Mouse (Mus musculus) heart, postnatal 14 days (tissue): ENCODE measurements around the gene Mcpt1. TPM values are rescaled to one million over a fixed set of nuclear protein-coding genes. Genes with fewer than 3 reads are reported as not detected.
"Not testable (repeated sequence)": the region's sequence is repeated elsewhere in the genome, so short reads cannot be mapped to it uniquely, and the experiment has no call there.

Experiments used
- DNase-seq, 2 experiments: peaks; one replicate each; pipeline ENCODE4 v3.0.0; 2021 to 2022
- intact Hi-C: fragments of 180-260 bp; cut with DNase I; formaldehyde crosslinking; loops from one replicate; pipeline ENCODE4 v1.15.1; 2025
- long read RNA-seq, 2 experiments: library from polyadenylated mRNA; stranded (forward); transcript quantifications; one replicate each; pipeline ENCODE4 v2.0.0; 2021
- total RNA-seq, 2 experiments: library from RNA; stranded (reverse); gene quantifications; 2 replicates each; pipeline ENCODE4 v1.2.3; 2021

Mcpt1 gene
- total RNA-seq = not detected
- long read RNA-seq, experiment 1 = 0 reads
- long read RNA-seq, experiment 2 = 0 reads

DNA sequence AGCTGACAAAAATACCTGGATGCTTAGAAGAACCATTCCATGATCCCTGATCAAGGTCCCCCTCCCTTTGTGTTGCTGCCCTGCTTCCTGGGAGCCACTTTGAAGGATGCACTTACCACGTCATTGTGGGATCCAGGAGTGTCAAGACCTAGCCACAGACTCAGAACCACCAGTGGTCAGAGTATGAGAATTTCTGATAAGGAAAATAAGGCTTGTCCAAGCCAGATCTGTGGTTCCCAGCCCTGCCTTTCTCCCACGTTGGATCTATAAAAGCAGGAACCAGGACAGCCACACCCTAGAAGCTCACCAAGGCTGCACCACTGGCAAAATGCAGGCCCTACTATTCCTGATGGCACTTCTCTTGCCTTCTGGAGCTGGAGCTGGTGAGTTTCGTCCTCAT, at the start of gene Mcpt1:
Gene Mcpt1 (plus strand): TSS at position 301 of the 400 bp plus-strand sequence.
- intact Hi-C loops, DNase-seq: not testable (repeated sequence)

GRCm38 (mm10) chr14:55987464-55987863, 30.3 kb upstream of the Mcpt1 start:
- intact Hi-C loops, DNase-seq: not testable (repeated sequence)

DNA sequence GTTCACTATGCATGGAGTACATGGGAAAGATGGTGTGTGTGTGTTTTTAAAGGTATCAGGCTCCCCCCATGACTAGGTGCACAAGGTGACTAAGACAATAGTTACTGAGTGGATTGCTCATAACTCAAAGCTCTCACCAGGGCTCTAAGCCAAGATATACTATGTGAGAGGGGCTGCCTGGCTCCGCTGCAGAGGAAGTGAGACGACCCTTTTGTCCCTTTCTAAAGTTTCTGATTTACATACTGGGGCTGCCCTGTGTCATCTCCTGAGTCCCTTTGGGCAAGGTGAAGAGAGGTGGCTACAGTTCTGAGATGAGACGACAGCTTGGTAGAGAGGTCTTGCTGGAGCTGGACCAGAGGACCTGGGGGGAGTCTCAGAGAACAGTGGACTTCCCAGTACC, 4.6 kb upstream of the Mcpt1 start:
- DNase-seq = no peak
- intact Hi-C loops = no loop called here

DNA sequence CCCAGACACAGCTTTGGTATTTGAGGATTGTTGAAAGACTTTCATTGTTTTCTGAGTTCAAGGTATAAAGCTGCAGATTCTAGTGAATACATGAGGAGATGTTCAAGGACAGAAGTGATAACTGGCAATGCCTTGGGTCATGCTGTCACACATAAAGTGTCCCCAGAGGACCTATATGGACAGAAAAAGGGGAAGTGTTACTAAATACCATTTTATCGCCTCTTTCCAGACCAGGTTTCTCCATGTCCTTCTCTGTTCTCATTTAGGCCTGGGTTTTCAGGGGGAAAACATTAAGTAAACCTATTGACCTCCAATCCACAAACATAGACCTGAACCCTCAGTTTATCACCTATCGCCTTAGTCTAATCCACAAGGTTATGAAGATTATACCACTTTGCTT, 3.8 kb upstream of the Mcpt1 start:
- intact Hi-C loops = no loop called here
- no peak for DNase-seq

DNA sequence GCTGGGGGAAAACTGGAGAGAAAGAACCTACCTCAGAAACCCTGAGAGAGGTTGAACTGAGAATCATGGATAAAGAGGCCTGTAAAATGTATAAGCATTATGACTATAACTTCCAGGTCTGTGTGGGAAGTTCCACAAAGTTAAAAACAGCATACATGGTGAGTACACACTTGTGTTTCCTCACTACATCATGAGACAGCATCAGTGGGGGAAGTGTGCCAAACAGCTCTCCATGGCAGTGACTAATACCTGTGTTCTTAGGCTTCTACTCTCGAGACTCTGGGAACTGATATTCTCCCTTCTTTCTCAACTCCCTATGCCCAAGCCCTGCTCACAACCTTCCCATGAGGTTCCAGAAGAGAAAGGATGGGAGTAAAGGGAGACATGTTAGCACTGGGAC, 1.7 kb downstream of the Mcpt1 start:
- intact Hi-C loops = no loop called here
- no peak for DNase-seq

DNA sequence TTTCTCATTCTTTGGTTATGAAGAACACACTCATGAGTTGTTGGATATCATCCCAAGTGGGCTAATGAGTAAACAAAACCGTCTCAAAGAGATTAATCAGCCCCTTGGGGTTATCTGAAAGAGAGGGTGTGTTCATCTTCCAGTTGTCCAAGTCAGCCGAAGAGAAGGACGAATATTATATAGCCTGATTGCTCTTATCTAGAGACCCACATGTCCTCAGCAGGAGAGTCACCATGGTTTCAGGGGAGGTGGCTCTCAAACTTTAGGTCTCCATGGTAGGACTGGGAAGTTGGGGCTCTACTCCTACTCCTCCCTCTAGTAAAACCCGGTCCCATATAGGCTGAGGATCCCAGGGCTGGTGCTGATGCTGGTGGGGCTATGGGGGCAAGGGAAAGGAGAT, 3.5 kb downstream of the Mcpt1 start:
- DNase-seq, intact Hi-C loops: not testable (repeated sequence)

DNA sequence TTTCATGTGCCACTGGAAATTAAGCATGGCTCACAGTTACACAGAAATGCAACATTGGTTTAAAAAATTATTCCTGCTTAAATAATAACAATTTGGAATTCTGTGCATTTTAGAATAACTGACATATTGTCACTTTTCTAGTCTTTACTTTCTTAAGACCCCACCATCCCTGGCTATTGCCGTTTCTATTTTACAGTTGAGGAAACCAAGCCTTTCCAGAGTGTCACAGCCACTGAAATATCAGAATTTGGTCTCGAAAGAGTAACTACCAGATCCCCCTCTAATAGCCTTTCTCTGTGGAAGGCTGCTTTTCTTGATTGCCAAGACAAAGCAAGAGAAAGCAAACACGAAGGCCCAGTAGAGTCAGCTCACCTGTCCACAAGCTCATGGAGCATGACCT, 12.6 kb downstream of the Mcpt1 start, which contains the start of gene Mcpt9:
Gene Mcpt9 (minus strand): TSS at position 101 of the 400 bp plus-strand sequence.
- intact Hi-C loops, DNase-seq: not testable (repeated sequence)

DNA sequence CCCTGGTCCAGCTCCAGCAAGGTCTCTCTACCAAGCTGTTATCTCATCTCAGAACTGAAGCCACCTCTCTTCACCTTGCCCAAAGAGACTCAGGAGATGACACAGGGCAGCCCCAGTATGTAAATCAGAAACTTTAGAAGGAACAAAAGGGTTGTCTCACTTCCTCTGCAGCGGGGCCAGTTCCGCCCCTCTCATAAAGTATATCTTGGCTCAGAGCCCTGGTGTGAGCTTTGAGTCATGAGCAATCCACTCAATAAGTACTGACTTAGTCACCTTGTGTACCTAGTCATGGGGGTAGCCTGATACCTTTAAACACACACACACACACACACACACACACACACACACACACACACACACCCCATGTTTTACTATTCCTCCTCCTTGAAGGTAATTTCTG, 16.7 kb downstream of the Mcpt1 start:
- no peak for DNase-seq
- intact Hi-C loops = no loop called here

DNA sequence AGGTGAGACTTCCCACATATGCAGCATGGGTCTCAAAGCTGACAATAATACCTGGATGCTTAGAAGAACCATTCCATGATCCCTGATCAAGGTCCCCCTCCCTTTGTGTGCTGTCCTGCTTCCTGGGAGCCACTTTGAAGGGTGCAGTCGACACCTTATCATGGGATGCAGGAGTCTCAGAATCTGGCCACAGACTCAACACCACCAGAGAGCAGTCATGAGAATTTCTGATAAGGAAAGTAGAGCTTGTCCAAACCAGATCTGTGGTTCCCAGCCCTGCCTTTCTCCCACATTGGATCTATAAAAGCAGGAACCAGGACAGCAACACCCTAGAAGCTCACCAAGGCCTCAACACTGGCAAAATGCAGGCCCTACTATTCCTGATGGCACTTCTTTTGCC, 24.0 kb downstream of the Mcpt1 start, which contains the start of gene Mcpt2:
Gene Mcpt2 (plus strand): TSS at position 250 of the 400 bp plus-strand sequence.
- DNase-seq, intact Hi-C loops: not testable (repeated sequence)

- DNase-seq = no peak
- intact Hi-C loops = no loop called here
Observed at GRCm38 (mm10) chr14:56055408-56055807, 37.6 kb downstream of the Mcpt1 start.

DNA sequence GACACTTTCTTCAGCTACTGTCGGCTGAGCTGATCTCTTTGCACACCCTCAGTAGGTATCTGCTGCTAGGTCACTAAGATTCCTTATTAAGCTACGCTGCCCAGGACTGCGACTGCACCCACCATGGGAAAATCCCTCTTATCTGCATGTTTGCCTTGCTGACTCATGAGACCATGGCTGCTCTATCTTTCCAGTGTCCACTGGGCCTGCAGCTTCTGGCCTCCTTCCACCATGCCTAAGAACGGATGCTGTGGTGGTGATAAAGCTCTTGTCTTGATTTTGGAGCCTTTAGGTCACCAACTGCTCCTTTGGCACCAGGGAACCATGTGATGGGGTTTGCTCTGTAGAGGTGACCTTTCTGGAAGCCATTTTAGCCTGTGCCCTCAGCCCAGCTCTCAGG, 40.0 kb downstream of the Mcpt1 start:
- no peak for DNase-seq
- intact Hi-C loops = no loop called here

- intact Hi-C loops, DNase-seq: not testable (repeated sequence)
Observed at GRCm38 (mm10) chr14:56062213-56062612, 44.4 kb downstream of the Mcpt1 start, which contains the start of gene Mcpt4. TSS of gene Mcpt4 (minus strand) at chr14:56062313.

Other genes starting within 250 kb of the Mcpt1 start
- 10 to 100 TPM; 19.8 to 21.1 TPM for gene Adcy4, start 233.9 kb upstream of the Mcpt1 start, total RNA-seq
- 1 to 10 TPM; 4.4 to 6.1 TPM for gene Ripk3, start 229.1 kb upstream of the Mcpt1 start, total RNA-seq
- 1 to 10 TPM; 7.0 to 9.2 TPM for gene Nfatc4, start 194.8 kb upstream of the Mcpt1 start, total RNA-seq
- 10 to 100 TPM; 13.6 to 15.8 TPM for gene Nynrin, start 164.0 kb upstream of the Mcpt1 start, total RNA-seq
- gene Cbln3, start 133.6 kb upstream of the Mcpt1 start, total RNA-seq = under 1 TPM; 0.10 TPM
- 10 to 100 TPM; 13.4 to 14.3 TPM for gene Khnyn, start 133.0 kb upstream of the Mcpt1 start, total RNA-seq
- 10 to 100 TPM; 71.5 to 78.4 TPM for gene Sdr39u1, start 117.7 kb upstream of the Mcpt1 start, total RNA-seq
- gene Cma1, start 73.3 kb upstream of the Mcpt1 start, total RNA-seq = 1 to 10 TPM; 4.4 to 5.1 TPM
- gene Cma2, start 67.0 kb upstream of the Mcpt1 start, total RNA-seq = not detected
- gene Mcpt9, start 12.5 kb downstream of the Mcpt1 start, total RNA-seq = not detected
- gene Mcpt2, start 24.1 kb downstream of the Mcpt1 start, total RNA-seq = not detected
- 1 to 10 TPM; 2.8 to 3.2 TPM for gene Mcpt4, start 44.3 kb downstream of the Mcpt1 start, total RNA-seq
- gene Mcpt8, start 67.3 kb downstream of the Mcpt1 start, total RNA-seq = not detected
- gene Ctsg, start 84.6 kb downstream of the Mcpt1 start, total RNA-seq = not detected
- gene Gzme, start 102.7 kb downstream of the Mcpt1 start, total RNA-seq = not detected
- not detected for gene Gzmd, start 114.6 kb downstream of the Mcpt1 start, total RNA-seq
- not detected for gene Gzmg, start 141.6 kb downstream of the Mcpt1 start, total RNA-seq
- gene Gzmn, start 156.6 kb downstream of the Mcpt1 start, total RNA-seq = not detected
- not detected for gene Gzmf, start 193.4 kb downstream of the Mcpt1 start, total RNA-seq
- not detected for gene Gzmc, start 216.7 kb downstream of the Mcpt1 start, total RNA-seq
- not detected for gene Gzmb, start 244.3 kb downstream of the Mcpt1 start, total RNA-seq